Mouse (Mus musculus) hindbrain, embryonic 14.5 days (tissue): Measurements from ENCODE around the gene Sec61a2. TPM values are rescaled to one million over a fixed set of nuclear protein-coding genes. Genes with fewer than 3 reads are reported as not detected.

Source experiments
- ATAC-seq: fragments of 200-750 bp; cut with Nextera tagmentation; 2 replicates; pipeline ENCODE4 v1.8.0; 2017; ENCODE audit warnings: moderate number of reproducible peaks, mild to moderate bottlenecking, moderate TSS enrichment, moderate library complexity; ENCODE audit not compliant: low FRiP score
- DNase-seq: peaks from one replicate; pipeline ENCODE4 v3.0.0-alpha.2; 2015; ENCODE audit warnings: low spot score
- H3K27ac ChIP-seq: fragments of 300-500 bp; sonication (generic); 2 replicates; pipeline ENCODE4 v1.5.1; 2014; ENCODE audit warnings: mild to moderate bottlenecking, moderate library complexity
- H3K27me3 ChIP-seq: fragments of 300-500 bp; sonication (generic); 2 replicates; pipeline ENCODE4 v1.6.1; 2014; ENCODE audit warnings: mild to moderate bottlenecking, low read length, mixed read lengths; ENCODE audit not compliant: control insufficient read depth, insufficient read depth
- H3K36me3 ChIP-seq: fragments of 300-500 bp; sonication (generic); replicated peaks from 2 replicates; pipeline ENCODE4 v1.6.1; 2014; ENCODE audit not compliant: control insufficient read depth, insufficient read depth
- H3K4me1 ChIP-seq: fragments of 300-500 bp; sonication (generic); replicated peaks from 2 replicates; pipeline ENCODE4 v1.6.1; 2014; ENCODE audit warnings: antibody characterized with exemption, low read length, mixed read lengths; ENCODE audit not compliant: control insufficient read depth, insufficient read depth
- H3K4me2 ChIP-seq: fragments of 300-500 bp; sonication (generic); replicated peaks from 2 replicates; pipeline ENCODE4 v1.6.1; 2014; ENCODE audit warnings: mild to moderate bottlenecking, moderate library complexity
- H3K4me3 ChIP-seq: fragments of 300-500 bp; sonication (generic); replicated peaks from 2 replicates; pipeline ENCODE4 v1.5.1; 2014; ENCODE audit warnings: mild to moderate bottlenecking, low read length
- H3K9ac ChIP-seq: fragments of 300-500 bp; sonication (generic); 2 replicates; pipeline ENCODE4 v1.6.1; 2014
- H3K9me3 ChIP-seq: fragments of 300-500 bp; sonication (generic); 2 replicates; pipeline ENCODE4 v1.6.1; 2016; ENCODE audit warnings: low read length; ENCODE audit not compliant: control insufficient read depth
- WGBS: fragments of 180-500 bp; shearing (Covaris S2); extraction: QIAGEN DNeasy Blood & Tissue Kit; methylation state at CpG from one replicate; pipeline ENCODE4 v1.1.7; 2014; 5-methylcytosine and 5-hydroxymethylcytosine counted together
- polyA plus RNA-seq: library from polyadenylated mRNA; unstranded; fragments of >200 nt; fragmentation: Nextera tagmentation; extraction: Ambion mirVana; gene quantifications from 2 replicates; pipeline ENCODE4 v1.2.1, GENCODE M21; 2014

Gene Sec61a2
- polyA plus RNA-seq, 1 experiment from 2014 or later: 108 TPM

GRCm38 (mm10) chr2:5821264-5821663 is 74.0 kb downstream of the Sec61a2 start:
- H3K36me3 ChIP-seq: peaks cover 72% of the 10 kb centered on the region
- 95% methylated on average over 10 of the region's 10 CpGs for WGBS
- DNase-seq: no peak

More at GRCm38 (mm10) chr2:5821264-5821663, 74.0 kb downstream of the Sec61a2 start:
- Histone ChIP-seq H3K9me3 (no peaks in the 10 kb centered on the region), H3K4me3 (no peak overlapping the region), H3K4me1 (no peaks in the 10 kb centered on the region), H3K4me2 (no peak overlapping the region), H3K9ac (no peak overlapping the region), H3K27ac (no peak overlapping the region), H3K27me3 (no peaks in the 10 kb centered on the region)
- no peak for ATAC-seq

Other genes with a start within 250 kb of the Sec61a2 start
- gene Camk1d, start 180.9 kb downstream of the Sec61a2 start, polyA plus RNA-seq: 6.7 and 7.7 TPM in 2 replicates
- 22.9 and 24.1 TPM in 2 replicates for gene Nudt5, start 50.4 kb downstream of the Sec61a2 start, polyA plus RNA-seq
- 239 and 246 TPM in 2 replicates for gene Cdc123, start 50.3 kb downstream of the Sec61a2 start, polyA plus RNA-seq
- 1.4 and 1.6 TPM in 2 replicates for gene Gm13199, start 32.5 kb downstream of the Sec61a2 start, polyA plus RNA-seq
- gene Dhtkd1, start 47.4 kb upstream of the Sec61a2 start, polyA plus RNA-seq: 4.0 and 5.2 TPM in 2 replicates
- 7.9 and 8.1 TPM in 2 replicates for gene Upf2, start 56.0 kb upstream of the Sec61a2 start, polyA plus RNA-seq
- 6.2 and 7.7 TPM in 2 replicates for gene Proser2, start 234.8 kb upstream of the Sec61a2 start, polyA plus RNA-seq